Mouse (Mus musculus): ENCODE measurements around the gene Ccdc78. TPM values are rescaled to one million over a fixed set of nuclear protein-coding genes. Genes with fewer than 3 reads are reported as not detected.
"Not testable (repeated sequence)": the region's sequence is repeated elsewhere in the genome, so short reads cannot be mapped to it uniquely, and the experiment has no call there.

The Ccdc78 gene
- total RNA-seq (2021), result not detected

DNA sequence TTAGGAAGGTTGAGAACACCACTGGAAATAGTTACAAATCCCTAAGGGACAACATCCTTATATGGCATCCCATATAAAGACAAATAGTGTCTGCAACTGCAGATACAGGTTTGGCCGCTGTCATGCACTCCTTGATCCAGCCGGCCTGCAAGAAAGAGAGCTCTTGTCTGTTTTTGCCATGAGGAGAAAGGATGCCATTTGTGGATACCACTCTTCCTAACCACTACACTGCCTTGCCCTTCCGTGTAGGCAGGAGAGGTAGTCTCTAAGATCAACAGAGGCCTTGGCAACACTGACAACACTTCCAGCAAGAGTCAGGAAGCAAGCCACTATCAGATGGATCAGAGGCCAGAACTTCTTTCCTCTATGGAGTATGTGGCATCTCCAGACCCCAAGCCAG is at the start of gene Ccdc78:
Gene Ccdc78 (plus strand): TSS at position 301 of the 400 bp plus-strand sequence.
- intact Hi-C loops (cut with DNase I), result no loop called here
- no peak for DNase-seq (ENCODE audit: low spot score)

DNA sequence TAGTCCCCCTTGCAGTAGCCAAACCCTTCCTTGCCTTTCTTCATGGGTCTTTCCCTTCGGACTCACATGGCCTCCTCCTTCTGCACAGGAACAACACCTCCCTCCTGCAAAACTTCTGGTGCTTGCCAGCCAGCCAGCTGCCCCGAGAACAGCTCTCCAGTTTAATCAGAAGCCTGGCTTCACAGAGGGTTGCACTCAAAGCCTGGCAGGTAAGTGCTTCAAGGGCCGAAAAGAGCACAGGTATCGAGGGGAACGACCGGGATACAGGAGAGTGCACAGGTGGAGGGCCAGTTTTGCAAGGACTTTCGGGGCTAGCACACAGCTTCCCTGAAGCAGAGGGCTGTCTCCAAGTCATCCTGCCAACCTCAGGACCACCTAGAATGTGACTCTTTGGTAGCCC is 47.5 kb upstream of the Ccdc78 start:
- DNase-seq (ENCODE audit: low spot score), result no peak
- intact Hi-C loops (cut with DNase I), result no loop called here

DNA sequence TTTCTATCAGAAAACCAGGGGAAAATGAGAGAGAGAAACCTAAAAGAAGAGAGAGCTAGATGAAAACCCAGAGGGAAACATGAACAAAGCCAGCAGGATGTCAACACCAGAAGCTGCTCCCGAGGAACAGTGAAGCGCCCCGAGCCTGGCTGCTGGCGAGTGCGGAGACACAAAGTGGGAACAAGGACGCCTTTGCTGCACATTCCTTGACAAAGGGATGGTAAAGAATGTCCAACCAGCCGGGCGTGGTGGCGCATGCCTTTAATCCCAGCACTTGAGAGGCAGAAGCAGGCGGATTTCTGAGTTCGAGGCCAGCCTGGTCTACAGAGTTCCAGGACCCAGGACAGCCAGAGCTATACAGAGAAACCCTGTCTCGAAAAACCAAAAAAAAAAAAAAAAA is 44.9 kb upstream of the Ccdc78 start:
- DNase-seq (ENCODE audit: low spot score); intact Hi-C loops (cut with DNase I): not testable (repeated sequence)

DNA sequence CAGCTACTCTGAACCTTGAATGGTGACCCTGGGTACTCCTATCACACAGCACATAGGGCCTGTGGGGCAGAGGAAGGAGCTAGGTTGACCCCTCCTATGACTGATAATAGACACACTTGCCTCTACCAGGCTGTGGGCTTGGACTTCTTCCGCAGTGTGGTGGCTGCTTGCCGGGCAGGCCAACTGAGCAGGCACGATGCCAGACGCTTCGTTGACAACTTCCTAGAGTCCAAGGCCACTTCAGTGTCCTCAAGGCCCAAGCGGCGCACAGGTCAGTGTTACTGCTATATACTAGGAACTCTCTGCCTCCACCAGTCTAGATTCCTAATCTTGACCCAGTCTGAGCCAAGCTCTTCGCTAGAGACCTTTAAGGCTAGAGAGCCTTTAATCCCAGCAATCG is 42.5 kb upstream of the Ccdc78 start:
- DNase-seq (ENCODE audit: low spot score), result no peak

DNA sequence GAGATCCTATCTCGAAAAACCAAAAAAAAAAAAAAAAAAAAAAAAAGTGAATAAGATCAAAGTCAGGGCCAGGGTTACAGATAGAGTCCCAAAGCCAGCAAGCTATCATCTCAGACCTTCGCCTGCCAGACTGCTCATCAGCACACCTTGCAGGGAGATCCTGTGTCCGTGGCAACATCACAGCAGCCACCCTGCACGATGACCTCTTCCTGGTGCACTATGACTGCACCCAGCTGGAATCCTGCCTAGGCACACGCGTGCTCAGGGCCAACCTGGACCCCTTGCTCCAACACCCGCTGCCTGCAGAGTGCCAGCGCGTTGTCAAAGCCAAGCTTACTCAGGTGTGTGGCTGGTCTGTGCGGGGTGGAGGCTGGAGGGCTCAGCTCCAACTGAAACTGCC is 42.1 kb upstream of the Ccdc78 start:
- intact Hi-C loops (cut with DNase I), result no loop called here
- no peak for DNase-seq (ENCODE audit: low spot score)

More for the DNA sequence above, 42.5 kb upstream of the Ccdc78 start:
- intact Hi-C loops (cut with DNase I), result no loop called here

DNA sequence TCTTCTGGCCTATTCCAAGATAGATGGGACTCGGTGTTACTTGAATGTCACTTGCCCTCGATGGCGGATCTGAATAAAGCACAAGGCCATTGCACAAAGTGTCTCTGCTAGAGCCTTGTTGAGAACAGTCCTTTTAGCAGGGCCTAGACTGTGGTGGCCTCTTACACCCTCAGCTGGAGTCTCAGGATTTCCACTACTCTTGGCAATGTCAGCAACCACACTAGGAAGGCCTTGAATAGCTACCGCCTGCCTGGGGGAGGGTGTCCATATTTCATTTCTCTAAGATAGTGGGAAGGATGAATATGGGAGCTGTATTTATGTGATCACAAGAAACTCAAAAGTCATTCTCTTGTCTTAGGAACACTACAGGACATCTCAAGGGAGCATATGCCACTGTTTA is 38.1 kb upstream of the Ccdc78 start:
- no peak for DNase-seq (ENCODE audit: low spot score)
- intact Hi-C loops (cut with DNase I), result no loop called here

DNA sequence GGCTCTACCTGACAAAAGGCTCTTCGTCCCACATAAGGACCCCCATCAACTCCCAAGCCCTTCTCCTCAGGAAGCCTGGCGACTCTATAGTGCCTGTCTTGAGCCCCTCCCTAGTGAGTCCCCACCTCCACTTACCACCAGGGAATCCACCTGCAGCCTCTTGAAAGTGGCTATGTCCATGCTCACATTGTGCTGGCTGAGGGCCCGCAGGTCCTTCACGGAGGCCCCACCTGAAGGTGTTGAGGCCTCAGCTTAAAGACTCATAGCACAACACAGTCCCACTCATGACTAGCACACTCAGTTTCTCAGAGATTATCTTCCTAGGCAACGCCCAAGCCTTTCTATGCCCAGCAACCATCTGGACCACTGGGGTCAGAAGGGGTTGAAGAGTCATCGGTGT is 37.1 kb upstream of the Ccdc78 start:
- no peak for DNase-seq (ENCODE audit: low spot score)
- intact Hi-C loops (cut with DNase I), result no loop called here

DNA sequence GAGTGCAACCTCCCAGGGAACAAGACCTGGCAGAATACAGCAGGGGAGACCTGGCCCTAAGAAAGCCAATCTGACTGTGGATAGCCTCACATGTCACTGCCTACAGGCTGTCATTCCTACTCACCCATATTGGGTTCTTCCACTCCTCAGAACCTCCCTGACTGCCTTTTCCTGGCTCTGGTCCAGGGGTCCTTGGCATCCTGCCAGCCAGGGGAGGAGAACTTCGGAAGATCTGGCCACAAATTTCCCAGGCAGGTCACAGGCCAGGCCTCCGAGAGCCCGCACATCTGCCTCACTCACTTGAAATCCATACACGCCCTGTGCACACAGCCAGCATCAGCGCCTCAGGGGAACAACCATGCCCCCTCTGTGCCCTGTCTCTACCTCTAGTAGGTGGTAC is 34.9 kb upstream of the Ccdc78 start:
- intact Hi-C loops (cut with DNase I), result no loop called here

DNA sequence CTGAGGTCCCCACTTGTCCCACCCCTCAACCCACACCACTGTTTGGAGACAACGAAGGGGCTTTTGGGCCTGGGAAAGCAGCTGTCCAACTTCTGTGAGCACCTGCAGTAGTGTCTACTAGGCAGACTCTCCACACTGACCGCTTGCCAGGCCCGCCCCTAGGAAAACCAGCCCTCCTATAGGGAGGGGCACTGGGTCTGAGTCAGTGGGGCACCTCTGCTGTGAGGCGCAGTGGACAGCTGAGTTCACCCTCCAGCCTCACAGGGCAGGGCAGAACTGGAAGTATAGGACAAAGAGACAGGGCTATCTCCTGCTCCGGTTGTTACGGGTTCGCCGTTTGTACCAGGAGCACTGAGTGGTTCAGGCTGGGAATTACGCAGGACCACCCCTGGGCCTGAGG is 32.1 kb upstream of the Ccdc78 start, which contains the start of gene Msln:
Gene Msln (minus strand): TSS at position 138 of the 400 bp plus-strand sequence.
- intact Hi-C loops (cut with DNase I), result no loop called here
- no peak for DNase-seq (ENCODE audit: low spot score)

More for the DNA sequence above, 34.9 kb upstream of the Ccdc78 start:
- DNase-seq (ENCODE audit: low spot score), result no peak

DNA sequence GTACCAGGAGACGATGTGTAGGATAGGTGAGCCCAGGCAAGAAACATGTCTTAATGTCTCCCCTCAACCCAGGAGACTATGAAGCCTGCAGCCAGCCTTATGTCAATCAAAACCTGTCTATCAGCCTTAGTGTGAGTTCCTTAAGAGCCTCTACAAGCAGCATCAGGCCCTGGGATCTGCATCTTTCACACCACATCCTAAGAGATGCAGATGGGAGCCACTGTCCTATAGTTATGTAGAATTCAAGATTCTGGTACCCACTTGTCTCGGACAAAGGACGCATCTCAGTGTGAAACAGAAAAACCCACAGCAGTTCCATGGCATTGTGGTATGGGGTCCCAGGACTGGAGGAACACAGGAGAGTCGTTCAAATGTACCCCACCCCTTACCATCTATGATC is 31.3 kb upstream of the Ccdc78 start:
- intact Hi-C loops (cut with DNase I), result no loop called here
- DNase-seq (ENCODE audit: low spot score), result no peak

DNA sequence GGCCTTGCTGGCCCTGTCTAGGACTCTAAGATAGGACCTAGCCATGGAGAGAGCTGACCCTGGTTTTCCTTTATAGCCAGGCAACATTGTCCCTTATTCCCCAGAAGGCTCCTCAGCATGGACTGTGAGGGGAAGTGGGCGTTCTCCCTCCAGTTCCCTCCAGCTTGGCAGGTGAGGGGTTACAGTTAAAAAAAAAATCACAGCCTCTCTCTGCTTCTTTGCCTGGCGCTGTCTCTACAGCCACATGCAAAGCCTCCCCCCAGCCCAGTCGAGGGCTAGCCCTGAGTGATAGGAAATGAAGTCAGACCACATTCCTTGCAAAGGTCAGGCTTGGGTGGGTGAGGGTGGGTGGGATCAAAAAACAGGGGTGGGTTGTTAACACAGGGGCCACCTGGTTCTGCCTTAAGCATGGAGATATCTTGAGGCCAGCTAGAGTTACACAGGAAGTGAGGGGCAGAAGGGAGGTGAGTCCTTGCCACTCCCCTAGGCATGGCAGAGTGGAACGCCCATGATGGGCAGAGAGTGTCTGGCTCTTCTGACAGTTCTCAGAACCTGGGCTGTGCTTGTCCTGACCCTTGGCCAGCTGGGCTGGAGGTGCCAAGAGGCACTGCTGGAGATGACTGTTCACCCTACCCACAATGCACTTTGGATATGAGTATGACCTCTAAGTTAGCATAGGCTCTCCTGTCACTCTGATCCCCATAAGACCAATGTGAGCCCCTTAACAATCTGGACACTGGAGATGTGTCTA is 30.6 kb upstream of the Ccdc78 start:
- DNase-seq (ENCODE audit: low spot score), result no peak
- intact Hi-C loops (cut with DNase I), result no loop called here

DNA sequence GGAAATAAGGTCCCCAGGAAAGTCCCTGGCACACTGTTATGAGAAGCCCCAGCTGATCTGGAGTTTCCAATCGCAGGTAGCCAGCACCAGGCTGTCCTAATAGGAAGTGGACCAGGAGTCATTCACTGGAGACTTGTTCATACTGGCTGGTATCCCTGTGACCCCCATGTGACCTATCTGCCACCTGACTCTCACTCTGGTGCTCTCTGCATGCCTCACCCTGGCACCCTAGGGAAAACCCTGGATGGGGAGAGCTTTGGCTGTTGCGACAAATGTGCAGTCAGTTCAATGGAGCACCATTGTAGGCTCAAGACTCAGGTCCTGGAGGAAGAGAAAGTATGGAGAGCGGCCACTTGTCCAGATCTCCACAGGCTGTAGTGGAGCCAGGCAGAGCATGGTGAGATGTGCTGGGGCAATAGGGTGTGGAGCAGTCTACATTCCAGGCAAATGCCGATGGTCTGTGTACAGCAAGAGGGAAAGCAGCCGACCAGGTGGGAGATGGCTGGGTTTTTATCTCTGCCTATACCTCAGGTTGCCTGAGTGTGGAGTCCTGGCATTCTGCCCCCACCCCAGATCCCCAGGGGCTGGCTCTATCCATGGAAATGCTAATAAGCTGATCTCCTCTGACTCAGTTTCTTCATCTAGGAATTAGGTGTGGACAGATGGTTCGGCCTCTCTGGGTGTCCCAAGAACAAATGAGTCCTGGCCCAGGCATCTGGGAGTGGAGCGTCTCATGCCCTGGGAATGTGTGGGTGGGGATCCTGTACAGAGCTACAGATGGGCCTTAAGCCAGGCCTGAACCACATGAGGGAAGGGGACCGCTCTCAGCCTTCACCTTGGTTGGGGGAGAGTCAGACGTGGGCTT is 29.8 kb upstream of the Ccdc78 start:
- no peak for DNase-seq (ENCODE audit: low spot score)
- intact Hi-C loops (cut with DNase I), result no loop called here

DNA sequence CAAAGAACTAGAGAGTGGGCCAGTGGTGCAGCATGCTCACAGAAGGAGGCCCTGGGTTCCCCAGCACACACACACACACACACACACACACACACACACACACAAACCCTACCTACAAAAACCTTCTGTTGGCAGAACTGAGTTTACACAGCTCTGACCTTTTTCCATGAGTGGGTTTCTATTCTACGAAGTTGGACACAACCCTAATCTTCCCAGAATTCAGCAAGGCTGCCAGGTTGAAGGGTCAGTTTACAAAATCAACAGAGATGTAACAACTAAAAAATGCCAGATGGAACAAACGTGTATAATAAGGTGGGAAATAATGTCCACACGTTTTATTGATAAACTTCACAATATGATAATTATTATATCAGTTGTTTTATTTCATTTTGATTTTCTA is 28.7 kb upstream of the Ccdc78 start:
- intact Hi-C loops (cut with DNase I), result no loop called here

DNA sequence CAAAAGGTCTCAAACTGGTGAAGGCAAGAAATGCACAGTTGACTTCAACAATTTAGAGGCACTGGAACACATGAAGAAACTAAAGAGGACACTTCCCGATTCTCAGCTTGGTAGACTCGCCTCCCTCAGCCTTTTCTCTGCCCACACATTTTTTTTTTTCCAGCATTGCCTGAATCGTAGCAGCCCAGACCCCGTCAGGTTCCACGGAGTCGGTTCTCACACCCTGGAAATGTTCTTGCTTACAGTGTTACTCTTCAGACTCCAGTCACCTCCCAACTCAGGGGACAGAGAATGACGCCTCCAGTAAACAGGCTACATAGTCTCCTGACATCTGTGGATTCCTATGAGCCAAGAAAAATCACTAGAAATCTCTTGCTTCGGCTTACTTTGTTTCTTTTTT is 26.2 kb upstream of the Ccdc78 start:
- DNase-seq (ENCODE audit: low spot score), result no peak
- intact Hi-C loops (cut with DNase I), result no loop called here

More for the DNA sequence above, 28.7 kb upstream of the Ccdc78 start:
- DNase-seq (ENCODE audit: low spot score), result no peak

DNA sequence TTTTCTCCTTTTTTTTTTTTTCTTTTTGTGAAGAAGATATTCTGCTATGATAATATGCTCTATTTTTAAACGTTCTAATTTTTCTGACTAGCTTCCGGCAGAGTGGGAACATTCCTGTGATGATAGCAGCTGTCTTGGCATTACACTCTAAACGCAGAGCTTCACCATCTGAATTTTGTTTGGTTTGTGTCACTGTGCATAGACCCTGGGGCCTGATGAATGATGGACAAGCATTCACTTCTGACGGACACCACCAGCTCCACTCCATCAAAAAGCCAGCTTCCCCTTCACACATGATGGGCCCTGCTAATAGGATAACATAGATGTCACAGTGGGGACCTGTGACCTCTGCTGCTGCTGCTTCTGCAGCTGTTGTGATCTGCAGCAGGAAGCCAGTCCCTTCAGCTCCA is 24.8 kb upstream of the Ccdc78 start:
- intact Hi-C loops (cut with DNase I), result no loop called here
- DNase-seq (ENCODE audit: low spot score), result no peak

DNA sequence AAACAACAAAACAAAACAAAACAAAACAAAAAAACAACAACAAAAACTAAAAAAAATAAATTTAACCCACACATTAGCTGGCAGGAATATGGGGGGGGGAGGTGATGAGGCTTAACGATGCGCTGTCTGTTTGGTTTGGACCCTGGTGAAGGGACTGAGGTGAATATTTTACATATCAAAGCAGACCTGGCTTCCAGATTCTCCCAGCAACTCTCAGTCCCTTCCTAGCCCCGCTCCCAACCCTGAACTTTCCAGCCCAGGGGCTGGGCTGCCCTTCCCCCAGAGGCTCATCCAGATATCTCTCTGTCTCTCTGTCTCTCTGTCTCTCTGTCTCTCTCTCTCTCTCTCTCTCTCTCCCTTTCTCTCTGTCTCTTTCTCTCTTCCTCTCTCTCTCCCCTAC is 23.8 kb upstream of the Ccdc78 start:
- intact Hi-C loops (cut with DNase I), result no loop called here
- no peak for DNase-seq (ENCODE audit: low spot score)

DNA sequence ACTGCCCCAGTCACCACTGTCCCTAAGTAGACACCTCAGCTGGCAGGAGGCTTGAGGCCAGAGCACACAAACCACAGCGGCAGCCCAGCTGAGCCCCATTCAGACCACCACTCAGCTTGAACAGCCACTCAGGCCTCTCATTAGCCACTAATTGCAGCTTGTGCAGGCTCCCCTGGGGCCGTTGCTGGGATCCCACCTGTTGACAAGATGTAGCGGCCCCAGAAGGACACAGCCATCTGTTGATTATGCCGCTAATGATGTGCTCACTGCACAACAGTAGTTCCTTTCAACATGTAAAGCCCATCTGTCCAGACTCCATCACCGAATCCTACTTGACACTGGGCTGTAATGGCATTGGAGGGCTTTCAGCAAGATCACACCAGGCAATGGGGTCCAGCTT is 20.5 kb upstream of the Ccdc78 start:
- intact Hi-C loops (cut with DNase I), result no loop called here
- no peak for DNase-seq (ENCODE audit: low spot score)

DNA sequence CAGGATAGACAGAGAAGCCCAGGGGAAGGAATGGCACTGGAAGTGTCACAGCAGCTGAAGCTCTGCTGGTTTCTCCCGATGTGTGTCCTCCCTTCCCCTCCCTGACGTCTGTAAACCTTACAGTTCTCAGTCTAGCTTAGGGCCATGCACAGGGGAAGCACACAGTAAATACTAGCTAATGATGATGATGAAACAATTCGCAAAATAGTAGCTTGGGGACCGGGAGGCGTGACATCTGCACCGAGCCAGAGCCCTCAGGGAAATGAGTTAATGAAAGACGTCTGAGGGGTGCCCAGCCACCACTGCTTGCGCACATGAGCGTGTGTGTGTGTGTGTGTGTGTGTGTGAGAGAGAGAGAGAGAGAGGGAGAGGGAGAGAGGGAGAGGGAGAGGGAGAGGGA is 17.0 kb upstream of the Ccdc78 start:
- DNase-seq (ENCODE audit: low spot score), result no peak
- intact Hi-C loops (cut with DNase I), result no loop called here

DNA sequence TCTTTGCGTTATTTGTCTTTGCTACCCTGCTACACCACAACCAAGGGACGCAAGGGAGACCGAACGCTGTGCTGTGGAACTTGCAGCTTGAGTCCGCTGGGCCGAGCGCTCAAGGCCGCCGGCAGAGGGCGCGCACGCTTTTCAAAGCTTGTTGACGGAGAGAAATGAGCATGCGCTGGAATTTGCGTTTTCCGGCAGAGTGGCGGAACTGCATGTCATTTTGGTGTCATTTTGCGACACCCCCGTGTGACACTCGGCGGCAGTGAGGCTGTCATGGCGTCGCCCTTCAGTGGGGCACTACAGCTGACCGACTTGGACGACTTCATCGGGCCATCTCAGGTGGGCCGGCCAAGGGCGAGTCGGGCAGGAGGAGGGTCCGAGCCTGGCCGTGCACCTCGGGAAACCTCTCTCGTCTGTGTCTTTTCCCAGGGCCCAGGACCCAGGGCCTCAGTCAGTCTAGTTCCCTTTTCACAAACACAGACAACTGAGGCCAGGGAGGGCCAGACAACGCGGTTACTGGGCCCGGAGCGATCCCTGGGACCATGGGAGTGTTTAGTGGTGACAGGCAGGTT is 12.7 kb upstream of the Ccdc78 start, which contains the start of gene Narfl:
Gene Narfl (plus strand): TSS at position 228 of the 572 bp plus-strand sequence.
- intact Hi-C loops (cut with DNase I), result loop anchor here (1.0 to 10.0 kb wide), 2 partner anchors 28 to 481 kb away; partner anchors contain the start of gene Luc7l
- peak; percentile 89 for DNase-seq (ENCODE audit: low spot score)

DNA sequence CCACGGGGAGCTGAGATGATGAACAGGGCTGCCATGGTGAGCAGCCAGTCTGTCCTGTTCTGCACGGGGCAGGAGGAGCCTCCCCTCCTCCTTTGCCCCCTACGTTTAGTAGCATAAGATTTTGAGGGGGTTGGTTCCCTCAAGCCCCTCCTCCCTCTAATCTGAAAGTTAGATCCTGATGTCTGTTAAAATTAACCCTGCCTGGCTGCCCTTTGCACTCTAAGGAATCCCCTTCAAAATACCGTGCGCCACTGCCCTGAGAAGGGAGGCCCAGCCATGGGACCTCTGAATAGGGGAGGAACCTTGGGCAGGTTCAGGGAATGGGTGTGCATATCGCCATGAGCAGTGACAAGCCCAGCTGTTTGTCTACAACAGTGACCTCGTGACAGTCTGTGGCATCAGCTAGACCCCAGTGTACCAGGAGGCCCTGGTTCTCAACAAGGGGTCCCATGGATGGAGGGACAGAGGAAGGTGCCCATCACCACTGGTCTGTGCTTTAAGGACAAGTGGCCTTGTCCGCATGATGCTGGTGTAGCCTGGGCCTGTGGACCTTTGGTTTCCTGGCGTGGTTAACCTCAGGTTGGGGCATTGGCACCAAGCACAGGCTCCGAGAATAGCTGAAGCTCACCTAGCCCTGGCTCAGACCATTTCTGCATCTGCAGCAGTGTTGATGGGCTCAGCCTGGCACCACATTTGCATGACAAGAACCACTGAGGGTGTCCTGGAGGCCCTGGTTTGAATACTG is 10.9 kb upstream of the Ccdc78 start:
- DNase-seq (ENCODE audit: low spot score), result no peak
- intact Hi-C loops (cut with DNase I), result loop anchor here (10.0 kb wide), 1 partner anchor 479 kb away; the partner anchor contains the start of gene Luc7l

All from heart, postnatal 25 days (tissue).